Comparison of ENCODE assay signal across 8 mouse cellular contexts in the genomic region with DNA sequence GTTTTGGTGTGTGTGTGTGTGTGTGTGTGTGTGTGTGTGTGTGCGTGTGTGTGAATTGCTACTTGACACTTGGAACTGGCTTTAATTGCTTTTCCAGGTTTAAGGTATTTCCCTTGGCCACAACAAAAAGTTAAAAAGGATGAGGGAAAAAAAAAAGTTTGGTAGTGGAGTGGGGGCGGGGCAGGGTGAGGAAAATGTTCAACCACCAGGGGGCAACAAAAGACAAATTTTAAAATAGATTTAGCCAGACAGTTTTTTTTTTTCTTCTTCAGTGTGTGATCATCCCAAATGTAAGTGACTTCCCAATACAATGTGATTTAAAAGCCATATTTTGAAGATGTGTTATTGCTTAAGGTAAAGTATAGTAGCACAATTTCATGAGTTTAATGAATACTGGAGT. TPM values are rescaled to one million over a fixed set of nuclear protein-coding genes. Genes with fewer than 3 reads are reported as not detected.
A peak's percentile ranks its signal among the peaks of the same experiment; 100 is the strongest.
DNase-seq lines count a peak whose midpoint lies in the region; ATAC-seq lines count a peak whose summit lies in the region.

No protein-coding gene starts in this region.

- H3K4me3 ChIP-seq in liver, embryonic 11.5 days (ENCODE audit: low read depth, low read length), result no peak overlapping the region
- no peak overlapping the region for H3K4me3 ChIP-seq in forebrain, embryonic 12.5 days (replicated peaks)
- H3K4me3 ChIP-seq in hindbrain, embryonic 15.5 days, result no peak overlapping the region
- H3K4me3 ChIP-seq in neural tube, embryonic 14.5 days (ENCODE audit: low read depth, low read length), result no peak overlapping the region

- no peak overlapping the region for H3K9ac ChIP-seq in liver, embryonic 11.5 days (ENCODE audit: low read depth, low read length)
- H3K9ac ChIP-seq in forebrain, embryonic 12.5 days, result no peak overlapping the region
- H3K9ac ChIP-seq in hindbrain, embryonic 15.5 days, result no peak overlapping the region
- H3K9ac ChIP-seq in neural tube, embryonic 14.5 days (replicated peaks; ENCODE audit: low read depth, low read length), result no peak overlapping the region

- peaks cover 10% of the 10 kb centered on the region; the same call in 1 of the 2 replicates for H3K27me3 ChIP-seq in liver, embryonic 11.5 days (replicated peaks; ENCODE audit: control insufficient read depth, insufficient read depth, low read length)
- H3K27me3 ChIP-seq in forebrain, embryonic 12.5 days, result no peaks in the 10 kb centered on the region
- peaks cover 11% of the 10 kb centered on the region; the same call in 1 of the 2 replicates for H3K27me3 ChIP-seq in hindbrain, embryonic 15.5 days
- no peaks in the 10 kb centered on the region for H3K27me3 ChIP-seq in neural tube, embryonic 14.5 days (ENCODE audit: control insufficient read depth, insufficient read depth, low read length)

- intact Hi-C loops in left cerebral cortex, postnatal 4 days (cut with DNase I), result loop anchor here (2.0 to 10.0 kb wide), 4 partner anchors 835 to 1587 kb away; no protein-coding TSS in a partner anchor

- 6% methylated on average over 2 of the region's 2 CpGs for WGBS in liver, embryonic 11.5 days
- 14% methylated on average over 2 of the region's 2 CpGs for WGBS in forebrain, embryonic 12.5 days
- 18% methylated on average over 2 of the region's 2 CpGs for WGBS in hindbrain, embryonic 15.5 days
- WGBS in neural tube, embryonic 14.5 days, result 11% methylated on average over 2 of the region's 2 CpGs

- H3K36me3 ChIP-seq in liver, embryonic 11.5 days (ENCODE audit: control insufficient read depth, insufficient read depth, low read length), result no peaks in the 10 kb centered on the region
- H3K36me3 ChIP-seq in forebrain, embryonic 12.5 days (replicated peaks), result no peaks in the 10 kb centered on the region
- no peaks in the 10 kb centered on the region for H3K36me3 ChIP-seq in hindbrain, embryonic 15.5 days
- no peaks in the 10 kb centered on the region for H3K36me3 ChIP-seq in neural tube, embryonic 14.5 days (ENCODE audit: control insufficient read depth, insufficient read depth, low read length)

- no peaks in the 10 kb centered on the region for H3K4me1 ChIP-seq in liver, embryonic 11.5 days (replicated peaks; ENCODE audit: control insufficient read depth, insufficient read depth, low read length)
- H3K4me1 ChIP-seq in forebrain, embryonic 12.5 days, result peaks cover 13% of the 10 kb centered on the region
- peaks cover 16% of the 10 kb centered on the region for H3K4me1 ChIP-seq in hindbrain, embryonic 15.5 days (replicated peaks)
- H3K4me1 ChIP-seq in neural tube, embryonic 14.5 days (ENCODE audit: control insufficient read depth, insufficient read depth, low read length), result peaks cover 3% of the 10 kb centered on the region; the same call in 1 of the 2 replicates

- no peak for ATAC-seq in liver, embryonic 11.5 days (replicated peaks; ENCODE audit: low FRiP score)
- peak; percentile 0; the same call in 1 of the 2 replicates for ATAC-seq in forebrain, embryonic 12.5 days (ENCODE audit: low FRiP score)
- ATAC-seq in hindbrain, embryonic 15.5 days (ENCODE audit: low FRiP score, low read depth), result no peak
- no peak for ATAC-seq in neural tube, embryonic 14.5 days (ENCODE audit: low read depth)
- ATAC-seq in megakaryocyte, adult 5-6 weeks (ENCODE audit: poor library complexity, severe bottlenecking), result no peak

- H3K9me3 ChIP-seq in liver, embryonic 11.5 days (ENCODE audit: control insufficient read depth, low read length), result no peaks in the 10 kb centered on the region
- H3K9me3 ChIP-seq in forebrain, embryonic 12.5 days, result no peaks in the 10 kb centered on the region
- H3K9me3 ChIP-seq in hindbrain, embryonic 15.5 days, result no peaks in the 10 kb centered on the region
- H3K9me3 ChIP-seq in neural tube, embryonic 14.5 days (ENCODE audit: control insufficient read depth, low read length), result no peaks in the 10 kb centered on the region

- no peak overlapping the region for H3K4me2 ChIP-seq in liver, embryonic 11.5 days
- H3K4me2 ChIP-seq in forebrain, embryonic 12.5 days, result 0 out of 2 replicates have a peak overlapping the region, but pooled peaks have one; percentile 8
- H3K4me2 ChIP-seq in hindbrain, embryonic 15.5 days, result 0 out of 2 replicates have a peak overlapping the region, but pooled peaks have one; percentile 21
- 0 out of 2 replicates have a peak overlapping the region, but pooled peaks have one; percentile 8 for H3K4me2 ChIP-seq in neural tube, embryonic 14.5 days (ENCODE audit: low read depth, low read length)

- no peak overlapping the region for H3K27ac ChIP-seq in liver, embryonic 11.5 days (ENCODE audit: low read depth, low read length)
- no peak overlapping the region for H3K27ac ChIP-seq in forebrain, embryonic 12.5 days
- no peak overlapping the region for H3K27ac ChIP-seq in hindbrain, embryonic 15.5 days (replicated peaks)
- no peak overlapping the region for H3K27ac ChIP-seq in neural tube, embryonic 14.5 days (ENCODE audit: low read depth, low read length)

- peak; percentile 31 for DNase-seq in liver
- no peak for DNase-seq in liver, embryonic 11.5 days (ENCODE audit: low spot score)
- peak; percentile 48 for DNase-seq in adrenal gland, adult 2 months
- peak; percentile 63 for DNase-seq in left cerebral cortex, postnatal 4 days

RNA-seq across cellular contexts. Expression of gene Adamts1, which starts 4.7 kb away (rescaled TPM):
- polyA plus RNA-seq in liver, embryonic 11.5 days (2014; fragmentation: Nextera tagmentation; extraction: Ambion mirVana), result 23.6 and 25.6 TPM in 2 replicates
- total RNA-seq in adrenal gland, adult 2 months (2021), result 10 to 100 TPM; 18.0 to 30.2 TPM
- polyA plus RNA-seq in adrenal gland, adult 2 months (2012; rRNA removed), result 14.8 and 18.0 TPM in 2 replicates
- polyA plus RNA-seq in forebrain, embryonic 12.5 days (2016; fragmentation: Nextera tagmentation; extraction: Ambion mirVana), result 10.3 and 14.3 TPM in 2 replicates
- polyA plus RNA-seq in hindbrain, embryonic 15.5 days (2015; fragmentation: Nextera tagmentation; extraction: Ambion mirVana), result 11.4 and 13.9 TPM in 2 replicates
- total RNA-seq in left cerebral cortex, postnatal 4 days (2021), result 1 to 10 TPM; 6.5 to 8.2 TPM
- polyA plus RNA-seq in neural tube, embryonic 14.5 days (2014; fragmentation: Nextera tagmentation; extraction: Ambion mirVana), result 2.8 and 9.2 TPM in 2 replicates
- total RNA-seq in megakaryocyte, adult 5-6 weeks (2015), result not detected in 2 replicates
- not detected in 2 replicates for total RNA-seq in megakaryocyte, adult 5-6 weeks (2017)
